Mouse (Mus musculus) liver, adult 2 months (tissue): ENCODE measurements around the gene Tmem50b.
"Not testable (repeated sequence)": the region's sequence is repeated elsewhere in the genome, so short reads cannot be mapped to it uniquely, and the experiment has no call there.

Source experiments
- CTCF ChIP-seq: fragments of 200-500 bp; IDR thresholded peaks from 2 replicates; pipeline ENCODE4 v1.5.1; 2011; ENCODE audit warnings: low read depth, low read length, control low read depth
- POLR2A ChIP-seq: fragments of 200-500 bp; IDR thresholded peaks from 2 replicates; pipeline ENCODE4 v1.6.1; 2011; ENCODE audit warnings: low read length, control low read depth; ENCODE audit not compliant: insufficient read depth; ENCODE audit errors: extremely low read depth

DNA sequence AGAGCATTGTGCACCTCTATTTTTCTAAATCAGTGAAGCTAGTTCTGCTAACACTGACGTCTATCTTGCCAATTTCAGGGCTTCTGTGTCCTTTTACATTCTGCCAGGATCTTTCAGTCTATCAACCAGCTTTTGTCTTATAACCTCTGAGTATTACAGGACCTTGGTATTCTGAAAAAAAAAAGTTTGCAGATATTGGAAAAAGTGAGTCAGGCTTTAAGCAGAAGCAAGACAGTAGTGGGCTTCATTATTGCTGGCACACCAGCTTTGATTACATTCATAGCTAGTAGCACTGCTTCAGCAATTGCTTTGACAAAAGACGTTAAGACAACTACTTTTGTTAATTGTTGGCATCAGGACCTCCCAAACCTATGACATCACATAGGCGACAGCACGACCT, 66.8 kb downstream of the Tmem50b start:
- TF ChIP-seq CTCF, POLR2A: not testable (repeated sequence)
